Mouse (Mus musculus): ENCODE data around the gene Paxbp1. TPM values are rescaled to one million over a fixed set of nuclear protein-coding genes. Genes with fewer than 3 reads are reported as not detected.
"Not testable (repeated sequence)": the region's sequence is repeated elsewhere in the genome, so short reads cannot be mapped to it uniquely, and the experiment has no call there.

Gene Paxbp1
- 86.4 and 97.2 TPM in 2 replicates for polyA plus RNA-seq (2014; fragmentation: Nextera tagmentation; extraction: Ambion mirVana)

- no peaks in the 10 kb centered on the region for H3K27me3 ChIP-seq (ENCODE audit: control insufficient read depth, insufficient read depth, low read length)
- H3K4me1 ChIP-seq (ENCODE audit: control insufficient read depth, insufficient read depth, low read length), result peaks cover 6% of the 10 kb centered on the region
- 2% methylated on average over 63 of the region's 70 CpGs for WGBS
- H3K36me3 ChIP-seq (ENCODE audit: control insufficient read depth, insufficient read depth, low read length), result 0 out of 2 replicates have a peak, but pooled peaks cover 2% of the 10 kb centered on the region
- peak within 1 kb of the TSS; percentile 80 for H3K4me3 ChIP-seq (ENCODE audit: low read depth, low read length)
- ATAC-seq (ENCODE audit: low FRiP score) (peak; percentile 97), DNase-seq (ENCODE audit: low spot score, missing footprints) (peak; percentile 100)
- peak within 1 kb of the TSS; percentile 73 for H3K4me2 ChIP-seq
- H3K9me3 ChIP-seq (ENCODE audit: control insufficient read depth, low read length), result no peaks in the 10 kb centered on the region
- H3K27ac ChIP-seq (ENCODE audit: low read depth, low read length), result peak within 1 kb of the TSS; percentile 94
- H3K9ac ChIP-seq (ENCODE audit: low read length), result peak within 1 kb of the TSS; percentile 98
Observed at GRCm38 (mm10) chr16:91044270-91045182, at the start of gene Paxbp1. Gene Paxbp1 (minus strand): TSS chr16:91044543.

GRCm38 (mm10) chr16:91086642-91087306 lies 42.4 kb upstream of the Paxbp1 start:
- H3K27me3 ChIP-seq (ENCODE audit: control insufficient read depth, insufficient read depth, low read length), result no peaks in the 10 kb centered on the region; the same call in none of the 2 replicates

GRCm38 (mm10) chr16:91085239-91085825 lies 41.0 kb upstream of the Paxbp1 start:
- Histone ChIP-seq H3K9me3 (ENCODE audit: control insufficient read depth, low read length) (no peaks in the 10 kb centered on the region), H3K36me3 (ENCODE audit: control insufficient read depth, insufficient read depth, low read length) (no peaks in the 10 kb centered on the region), H3K4me3 (ENCODE audit: low read depth, low read length) (no peak overlapping the region), H3K9ac (ENCODE audit: low read length) (no peak overlapping the region), H3K4me2 (no peak overlapping the region), H3K27ac (ENCODE audit: low read depth, low read length) (no peak overlapping the region), H3K27me3 (ENCODE audit: control insufficient read depth, insufficient read depth, low read length) (no peaks in the 10 kb centered on the region; the same call in none of the 2 replicates), H3K4me1 (ENCODE audit: control insufficient read depth, insufficient read depth, low read length) (no peaks in the 10 kb centered on the region)
- WGBS, result 74% methylated on average over 17 of the region's 17 CpGs
- ATAC-seq (ENCODE audit: low FRiP score) (no peak), DNase-seq (ENCODE audit: low spot score, missing footprints) (no peak)

More at GRCm38 (mm10) chr16:91086642-91087306, 42.4 kb upstream of the Paxbp1 start:
- Histone ChIP-seq H3K4me3 (ENCODE audit: low read depth, low read length) (no peak overlapping the region), H3K27ac (ENCODE audit: low read depth, low read length) (no peak overlapping the region), H3K9me3 (ENCODE audit: control insufficient read depth, low read length) (no peaks in the 10 kb centered on the region), H3K36me3 (ENCODE audit: control insufficient read depth, insufficient read depth, low read length) (no peaks in the 10 kb centered on the region), H3K4me1 (ENCODE audit: control insufficient read depth, insufficient read depth, low read length) (no peaks in the 10 kb centered on the region), H3K4me2 (no peak overlapping the region), H3K9ac (ENCODE audit: low read length) (no peak overlapping the region)
- ATAC-seq (ENCODE audit: low FRiP score) (no peak), DNase-seq (ENCODE audit: low spot score, missing footprints) (no peak)
- WGBS, result 75% methylated on average over 4 of the region's 4 CpGs

- H3K36me3 ChIP-seq (ENCODE audit: control insufficient read depth, insufficient read depth, low read length), result no peaks in the 10 kb centered on the region
- H3K27ac ChIP-seq (ENCODE audit: low read depth, low read length), result no peak overlapping the region
- no peak overlapping the region for H3K4me3 ChIP-seq (ENCODE audit: low read depth, low read length)
- H3K4me1 ChIP-seq (ENCODE audit: control insufficient read depth, insufficient read depth, low read length), result no peaks in the 10 kb centered on the region
- no peak for ATAC-seq (ENCODE audit: low FRiP score)
- no peak overlapping the region for H3K4me2 ChIP-seq
- DNase-seq (ENCODE audit: low spot score, missing footprints), result no peak
- WGBS, result 89% methylated on average over 21 of the region's 21 CpGs
- H3K9me3 ChIP-seq (ENCODE audit: control insufficient read depth, low read length), result no peaks in the 10 kb centered on the region
- no peak overlapping the region for H3K9ac ChIP-seq (ENCODE audit: low read length)
- H3K27me3 ChIP-seq (ENCODE audit: control insufficient read depth, insufficient read depth, low read length), result no peaks in the 10 kb centered on the region; the same call in none of the 2 replicates
Observed at GRCm38 (mm10) chr16:91084307-91085238, 40.2 kb upstream of the Paxbp1 start.

GRCm38 (mm10) chr16:91083002-91083646 lies 38.8 kb upstream of the Paxbp1 start:
- no peak overlapping the region for H3K4me2 ChIP-seq
- H3K4me3 ChIP-seq (ENCODE audit: low read depth, low read length), result no peak overlapping the region
- DNase-seq (ENCODE audit: low spot score, missing footprints) (no peak), ATAC-seq (ENCODE audit: low FRiP score) (no peak)
- WGBS, result 73% methylated on average over 4 of the region's 4 CpGs
- H3K27ac ChIP-seq (ENCODE audit: low read depth, low read length), result no peak overlapping the region
- no peaks in the 10 kb centered on the region; the same call in none of the 2 replicates for H3K27me3 ChIP-seq (ENCODE audit: control insufficient read depth, insufficient read depth, low read length)
- no peaks in the 10 kb centered on the region for H3K36me3 ChIP-seq (ENCODE audit: control insufficient read depth, insufficient read depth, low read length)
- H3K4me1 ChIP-seq (ENCODE audit: control insufficient read depth, insufficient read depth, low read length), result no peaks in the 10 kb centered on the region
- H3K9me3 ChIP-seq (ENCODE audit: control insufficient read depth, low read length), result no peaks in the 10 kb centered on the region
- no peak overlapping the region for H3K9ac ChIP-seq (ENCODE audit: low read length)

- H3K36me3 ChIP-seq (ENCODE audit: control insufficient read depth, insufficient read depth, low read length), result no peaks in the 10 kb centered on the region
- H3K4me2 ChIP-seq, result no peak overlapping the region
- 0 out of 2 replicates have a peak, but pooled peaks have one; percentile 14 for ATAC-seq (ENCODE audit: low FRiP score)
- H3K4me1 ChIP-seq (ENCODE audit: control insufficient read depth, insufficient read depth, low read length), result no peaks in the 10 kb centered on the region
- H3K4me3 ChIP-seq (ENCODE audit: low read depth, low read length), result no peak overlapping the region
- H3K27ac ChIP-seq (ENCODE audit: low read depth, low read length), result no peak overlapping the region
- H3K9me3 ChIP-seq (ENCODE audit: control insufficient read depth, low read length), result no peaks in the 10 kb centered on the region
- H3K9ac ChIP-seq (ENCODE audit: low read length), result no peak overlapping the region
- 22% methylated on average over 11 of the region's 12 CpGs for WGBS
- H3K27me3 ChIP-seq (ENCODE audit: control insufficient read depth, insufficient read depth, low read length), result no peaks in the 10 kb centered on the region; the same call in none of the 2 replicates
- DNase-seq (ENCODE audit: low spot score, missing footprints), result peak; percentile 97
Observed at GRCm38 (mm10) chr16:91081508-91081907, 37.2 kb upstream of the Paxbp1 start.

- Histone ChIP-seq H3K27me3 (ENCODE audit: control insufficient read depth, insufficient read depth, low read length) (no peaks in the 10 kb centered on the region), H3K4me2 (no peak overlapping the region), H3K9ac (ENCODE audit: low read length) (no peak overlapping the region), H3K4me1 (ENCODE audit: control insufficient read depth, insufficient read depth, low read length) (no peaks in the 10 kb centered on the region), H3K36me3 (ENCODE audit: control insufficient read depth, insufficient read depth, low read length) (no peaks in the 10 kb centered on the region), H3K27ac (ENCODE audit: low read depth, low read length) (no peak overlapping the region), H3K9me3 (ENCODE audit: control insufficient read depth, low read length) (no peaks in the 10 kb centered on the region), H3K4me3 (ENCODE audit: low read depth, low read length) (no peak overlapping the region)
- 82% methylated on average over 5 of the region's 5 CpGs for WGBS
- ATAC-seq (ENCODE audit: low FRiP score) (no peak), DNase-seq (ENCODE audit: low spot score, missing footprints) (no peak)
Observed at GRCm38 (mm10) chr16:91076180-91076579, 31.8 kb upstream of the Paxbp1 start.

GRCm38 (mm10) chr16:91075423-91075822 lies 31.1 kb upstream of the Paxbp1 start:
- not testable (repeated sequence) for ATAC-seq (ENCODE audit: low FRiP score); H3K27ac ChIP-seq (ENCODE audit: low read depth, low read length)

More at GRCm38 (mm10) chr16:91075423-91075822, 31.1 kb upstream of the Paxbp1 start:
- H3K36me3 ChIP-seq (ENCODE audit: control insufficient read depth, insufficient read depth, low read length); H3K9me3 ChIP-seq (ENCODE audit: control insufficient read depth, low read length); DNase-seq (ENCODE audit: low spot score, missing footprints); H3K27me3 ChIP-seq (ENCODE audit: control insufficient read depth, insufficient read depth, low read length); H3K4me1 ChIP-seq (ENCODE audit: control insufficient read depth, insufficient read depth, low read length); H3K4me3 ChIP-seq (ENCODE audit: low read depth, low read length); H3K4me2 ChIP-seq; H3K9ac ChIP-seq (ENCODE audit: low read length): not testable (repeated sequence)
- 92% methylated on average over 8 of the region's 8 CpGs for WGBS

Data from midbrain, embryonic 11.5 days (tissue).